Mouse (Mus musculus) frontal cortex, adult 2 months (tissue): ENCODE results near the gene Lyst. TPM values are rescaled to one million over a fixed set of nuclear protein-coding genes. Genes with fewer than 3 reads are reported as not detected.

Source experiments
- DNase-seq, 2 experiments: peaks; one replicate each; pipeline ENCODE4 v3.0.0; 2022; ENCODE audit warnings: low spot score in 1 of 2; ENCODE audit errors: extremely low spot score in 1 of 2
- polyA plus RNA-seq: library from polyadenylated mRNA; depleted of rRNA; stranded (reverse); fragments of >200 nt; gene quantifications from 2 replicates; pipeline ENCODE4 v1.2.3, GENCODE M21; 2012; rRNA removed

Lyst gene
- polyA plus RNA-seq, result 12.2 and 12.3 TPM in 2 replicates

- DNase-seq, result peak; percentile 95 to 99
These were observed at the start of gene Lyst for GRCm38 (mm10) chr13:13590048-13591011. Gene Lyst, plus strand, starts transcription at chr13:13590397.

- peak in 1 of 2 experiments; percentile 63 for DNase-seq
These were observed 47.1 kb upstream of the Lyst start for GRCm38 (mm10) chr13:13543073-13543472.

GRCm38 (mm10) chr13:13546792-13547191, 43.4 kb upstream of the Lyst start:
- peak; percentile 86 to 88 for DNase-seq

- no peak for DNase-seq
These were observed 42.3 kb upstream of the Lyst start for GRCm38 (mm10) chr13:13547889-13548288.

GRCm38 (mm10) chr13:13548431-13549190, 41.6 kb upstream of the Lyst start:
- peak in 1 of 2 experiments; percentile 46 for DNase-seq

- DNase-seq, result no peak
These were observed 40.2 kb upstream of the Lyst start for GRCm38 (mm10) chr13:13549687-13550660.

- no peak for DNase-seq
These were observed 38.2 kb upstream of the Lyst start for GRCm38 (mm10) chr13:13552020-13552419.

- no peak for DNase-seq
These were observed 36.5 kb upstream of the Lyst start for GRCm38 (mm10) chr13:13553660-13554059.

- DNase-seq, result peak; percentile 62 to 73
These were observed 35.0 kb upstream of the Lyst start for GRCm38 (mm10) chr13:13555196-13555595.

GRCm38 (mm10) chr13:13557001-13557743, 33.0 kb upstream of the Lyst start:
- no peak for DNase-seq

GRCm38 (mm10) chr13:13558251-13558650, 31.9 kb upstream of the Lyst start:
- no peak for DNase-seq

GRCm38 (mm10) chr13:13558900-13559299, 31.3 kb upstream of the Lyst start:
- DNase-seq, result no peak

GRCm38 (mm10) chr13:13562571-13562970, 27.6 kb upstream of the Lyst start:
- no peak for DNase-seq

- no peak for DNase-seq
These were observed 26.1 kb upstream of the Lyst start for GRCm38 (mm10) chr13:13564116-13564515.

GRCm38 (mm10) chr13:13564541-13564940, 25.7 kb upstream of the Lyst start:
- DNase-seq, result no peak

- no peak for DNase-seq
These were observed 22.6 kb upstream of the Lyst start for GRCm38 (mm10) chr13:13567640-13568039.

- DNase-seq, result no peak
These were observed 21.4 kb upstream of the Lyst start for GRCm38 (mm10) chr13:13568824-13569223.

- no peak for DNase-seq
These were observed 20.6 kb upstream of the Lyst start for GRCm38 (mm10) chr13:13569603-13570002.

GRCm38 (mm10) chr13:13572060-13572835, 17.9 kb upstream of the Lyst start:
- no peak for DNase-seq
